Mouse (Mus musculus) embryo, embryonic 10 days (tissue): Measurements from ENCODE around the gene Gm5737.
A peak's percentile ranks its signal among the peaks of the same experiment; 100 is the strongest.

Experiments
- DNase-seq: peaks from one replicate; pipeline ENCODE4 v3.0.0-alpha.2; 2015; ENCODE audit warnings: low spot score

Gene Gm5737

GRCm38 (mm10) chr7:120811834-120812415 lies at the start of gene Gm5737:
Gene Gm5737 (plus strand): TSS chr7:120812365.
- no peak for DNase-seq

- no peak for DNase-seq
Observed at GRCm38 (mm10) chr7:120767369-120767768, 44.8 kb upstream of the Gm5737 start.

GRCm38 (mm10) chr7:120771389-120771788 lies 40.8 kb upstream of the Gm5737 start:
- no peak for DNase-seq

GRCm38 (mm10) chr7:120778012-120778411 lies 34.2 kb upstream of the Gm5737 start:
- no peak for DNase-seq

GRCm38 (mm10) chr7:120795544-120795943 lies 16.6 kb upstream of the Gm5737 start:
- no peak for DNase-seq

- no peak for DNase-seq
Observed at GRCm38 (mm10) chr7:120796369-120796768, 15.8 kb upstream of the Gm5737 start.

- DNase-seq, result no peak
Observed at GRCm38 (mm10) chr7:120803268-120803667, 8.9 kb upstream of the Gm5737 start.

GRCm38 (mm10) chr7:120809705-120810104 lies 2.5 kb upstream of the Gm5737 start:
- no peak for DNase-seq

- DNase-seq, result no peak
Observed at GRCm38 (mm10) chr7:120817552-120817951, 5.4 kb downstream of the Gm5737 start.

GRCm38 (mm10) chr7:120819386-120819785 lies 7.2 kb downstream of the Gm5737 start:
- no peak for DNase-seq

GRCm38 (mm10) chr7:120823248-120823647 lies 11.1 kb downstream of the Gm5737 start:
- DNase-seq, result peak; percentile 84

- DNase-seq, result no peak
Observed at GRCm38 (mm10) chr7:120825097-120825496, 12.9 kb downstream of the Gm5737 start.

GRCm38 (mm10) chr7:120826408-120826807 lies 14.2 kb downstream of the Gm5737 start:
- DNase-seq, result peak; percentile 72

GRCm38 (mm10) chr7:120830431-120831381 lies 18.5 kb downstream of the Gm5737 start:
- peak; percentile 79 for DNase-seq

GRCm38 (mm10) chr7:120834426-120834825 lies 22.3 kb downstream of the Gm5737 start:
- DNase-seq, result no peak

GRCm38 (mm10) chr7:120834863-120835372 lies 22.8 kb downstream of the Gm5737 start:
- DNase-seq, result peak; percentile 82

- DNase-seq, result peak; percentile 94
Observed at GRCm38 (mm10) chr7:120835449-120836359, 23.5 kb downstream of the Gm5737 start.

GRCm38 (mm10) chr7:120836361-120836760 lies 24.2 kb downstream of the Gm5737 start:
- DNase-seq, result peak; percentile 78

- DNase-seq, result no peak
Observed at GRCm38 (mm10) chr7:120838436-120839160, 26.4 kb downstream of the Gm5737 start.

- DNase-seq, result no peak
Observed at GRCm38 (mm10) chr7:120839786-120840185, 27.6 kb downstream of the Gm5737 start.

- peak; percentile 93 for DNase-seq
Observed at GRCm38 (mm10) chr7:120842345-120843036, 30.3 kb downstream of the Gm5737 start, which contains the start of gene Eef2k. Gene Eef2k (plus strand): TSS chr7:120842831.
